Mouse (Mus musculus) liver, adult 2 months (tissue): ENCODE results near the gene Serpina1b.
"Not testable (repeated sequence)": the region's sequence is repeated elsewhere in the genome, so short reads cannot be mapped to it uniquely, and the experiment has no call there.

Experiments
- CTCF ChIP-seq: fragments of 200-500 bp; IDR thresholded peaks from 2 replicates; pipeline ENCODE4 v1.5.1; 2011; ENCODE audit warnings: low read depth, low read length, control low read depth
- POLR2A ChIP-seq: fragments of 200-500 bp; IDR thresholded peaks from 2 replicates; pipeline ENCODE4 v1.6.1; 2011; ENCODE audit warnings: low read length, control low read depth; ENCODE audit not compliant: insufficient read depth; ENCODE audit errors: extremely low read depth

DNA sequence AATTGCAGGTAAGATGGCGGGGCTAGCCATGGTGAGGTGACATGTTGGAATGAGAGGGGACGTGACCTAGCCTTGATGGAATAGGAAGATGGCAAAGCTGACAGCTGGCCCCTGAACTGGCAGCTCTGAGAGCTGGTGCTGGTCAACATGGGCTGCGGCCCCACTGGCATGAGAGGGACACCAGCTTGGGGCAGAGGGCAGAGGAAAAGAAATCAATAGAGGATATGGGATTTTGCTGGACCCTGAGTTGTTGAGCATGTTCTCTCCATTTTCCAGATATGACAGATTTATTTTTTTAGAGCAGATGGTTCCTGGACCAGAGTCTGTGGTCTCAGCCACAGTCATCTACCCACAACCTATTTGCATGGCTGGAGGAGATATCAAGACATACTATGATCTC lies 67.1 kb downstream of the Serpina1b start:
- not testable (repeated sequence) for TF ChIP-seq POLR2A, CTCF
